Mouse (Mus musculus) ES-Bruce4 (cell line): ENCODE measurements around the gene Ankrd9.

Experiments used
- CTCF ChIP-seq: IDR thresholded peaks from one replicate; pipeline ENCODE4 v1.8.1; 2011; ENCODE audit warnings: low read depth, low read length
- EP300 ChIP-seq: IDR thresholded peaks from 2 replicates; pipeline ENCODE4 v1.6.1; 2011; ENCODE audit warnings: low read depth, low read length; ENCODE audit not compliant: insufficient read depth
- POLR2A ChIP-seq: IDR thresholded peaks from one replicate; pipeline ENCODE4 v1.8.1; 2011; ENCODE audit warnings: low read length; ENCODE audit not compliant: insufficient read depth

DNA sequence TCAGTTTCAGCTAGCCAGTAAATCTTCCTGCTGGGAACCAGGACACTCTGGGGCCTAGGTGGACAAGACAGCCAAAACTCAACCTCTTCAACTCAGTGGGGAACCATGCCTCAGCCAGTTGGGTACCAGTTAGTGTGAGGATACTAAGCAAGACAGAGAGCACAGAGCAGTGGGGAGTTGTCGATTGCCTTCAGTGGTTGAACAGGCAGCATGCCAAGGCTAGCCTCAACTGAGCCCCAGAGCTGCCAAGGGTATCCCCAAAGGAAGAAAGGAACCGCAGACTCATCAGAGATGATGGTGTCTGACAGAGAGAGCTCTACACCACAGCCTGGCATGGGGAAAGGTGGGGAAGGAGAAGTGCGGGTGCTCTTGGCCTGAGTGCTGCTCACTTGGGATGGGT lies 38.0 kb downstream of the Ankrd9 start:
- TF ChIP-seq EP300 (no peak), POLR2A (no peak), CTCF (no peak)
